Mouse (Mus musculus) kidney, postnatal 25 days (tissue): ENCODE results near the gene Adgre5.
A peak's percentile ranks its signal among the peaks of the same experiment; 100 is the strongest.

ENCODE experiments used
- DNase-seq, 2 experiments: peaks; one replicate each; pipeline ENCODE4 v3.0.0; 2021; ENCODE audit warnings: mixed read lengths in 2 of 2

The Adgre5 gene

GRCm38 (mm10) chr8:83749265-83749664 lies 8.1 kb upstream of the Adgre5 start:
- DNase-seq, result peak in 1 of 2 experiments; percentile 57

GRCm38 (mm10) chr8:83748708-83749107 lies 7.6 kb upstream of the Adgre5 start:
- no peak for DNase-seq

GRCm38 (mm10) chr8:83747661-83748346 lies 6.7 kb upstream of the Adgre5 start:
- peak; percentile 78 to 89 for DNase-seq

GRCm38 (mm10) chr8:83744070-83744469 lies 2.9 kb upstream of the Adgre5 start:
- DNase-seq, result peak; percentile 14 to 51

GRCm38 (mm10) chr8:83742968-83743367 lies 1.8 kb upstream of the Adgre5 start:
- no peak for DNase-seq

GRCm38 (mm10) chr8:83741849-83742655 lies 926 bp upstream of the Adgre5 start:
- DNase-seq, result peak in 1 of 2 experiments; percentile 14

- no peak for DNase-seq
Measured at GRCm38 (mm10) chr8:83740586-83740975, 545 bp downstream of the Adgre5 start.

GRCm38 (mm10) chr8:83739711-83740468 lies 1.2 kb downstream of the Adgre5 start:
- DNase-seq, result no peak

- DNase-seq, result peak; percentile 55 to 58
Measured at GRCm38 (mm10) chr8:83738949-83739710, 2.0 kb downstream of the Adgre5 start.

- DNase-seq, result peak; percentile 77 to 85
Measured at GRCm38 (mm10) chr8:83737852-83738562, 3.1 kb downstream of the Adgre5 start.

- DNase-seq, result no peak
Measured at GRCm38 (mm10) chr8:83737346-83737745, 3.8 kb downstream of the Adgre5 start.

- DNase-seq, result no peak
Measured at GRCm38 (mm10) chr8:83736681-83737080, 4.4 kb downstream of the Adgre5 start.

GRCm38 (mm10) chr8:83732919-83733318 lies 8.2 kb downstream of the Adgre5 start:
- DNase-seq, result no peak

- no peak for DNase-seq
Measured at GRCm38 (mm10) chr8:83731906-83732305, 9.2 kb downstream of the Adgre5 start.

GRCm38 (mm10) chr8:83729009-83729807 lies 11.9 kb downstream of the Adgre5 start:
- peak; percentile 59 to 60 for DNase-seq

GRCm38 (mm10) chr8:83725521-83726102 lies 15.5 kb downstream of the Adgre5 start:
- DNase-seq, result no peak

GRCm38 (mm10) chr8:83724697-83725482 lies 16.2 kb downstream of the Adgre5 start:
- peak; percentile 83 to 87 for DNase-seq

GRCm38 (mm10) chr8:83723447-83724083 lies 17.6 kb downstream of the Adgre5 start:
- no peak for DNase-seq

- DNase-seq, result no peak
Measured at GRCm38 (mm10) chr8:83722631-83723030, 18.5 kb downstream of the Adgre5 start.
